Mouse (Mus musculus): Measurements from ENCODE around the gene Iffo2. TPM values are rescaled to one million over a fixed set of nuclear protein-coding genes. Genes with fewer than 3 reads are reported as not detected.
"Not testable (repeated sequence)": the region's sequence is repeated elsewhere in the genome, so short reads cannot be mapped to it uniquely, and the experiment has no call there.

Gene Iffo2
- polyA plus RNA-seq (2015; fragmentation: Nextera tagmentation; extraction: Ambion mirVana): 4.3 and 4.8 TPM in 2 replicates

DNA sequence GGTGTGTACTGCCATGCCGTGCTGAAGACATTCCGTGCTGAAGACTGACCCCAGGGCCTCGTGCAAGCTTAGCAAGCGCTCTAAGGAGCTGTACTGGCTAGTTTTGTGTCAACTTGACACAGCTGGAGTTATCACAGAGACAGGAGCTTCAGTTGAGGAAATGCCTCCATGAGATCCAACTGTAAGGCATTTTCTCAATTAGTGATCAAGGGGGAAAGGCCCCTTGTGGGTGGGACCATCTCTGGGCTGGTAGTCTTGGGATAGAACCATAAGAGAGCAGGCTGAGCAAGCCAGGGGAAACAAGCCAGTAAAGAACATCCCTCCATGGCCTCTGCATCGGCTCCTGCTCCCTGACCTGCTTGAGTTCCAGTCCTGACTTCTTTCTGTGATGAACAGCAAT is at the start of gene Iffo2:
TSS of gene Iffo2 (plus strand) at position 301 of the 400 bp plus-strand sequence.
- not testable (repeated sequence) for H3K27me3 ChIP-seq; H3K9me3 ChIP-seq (replicated peaks); H3K4me1 ChIP-seq; H3K9ac ChIP-seq; H3K36me3 ChIP-seq; H3K27ac ChIP-seq; H3K4me2 ChIP-seq; H3K4me3 ChIP-seq (replicated peaks); ATAC-seq (replicated peaks; ENCODE audit: low FRiP score)
- 84% methylated on average over 5 of the region's 5 CpGs for WGBS

DNA sequence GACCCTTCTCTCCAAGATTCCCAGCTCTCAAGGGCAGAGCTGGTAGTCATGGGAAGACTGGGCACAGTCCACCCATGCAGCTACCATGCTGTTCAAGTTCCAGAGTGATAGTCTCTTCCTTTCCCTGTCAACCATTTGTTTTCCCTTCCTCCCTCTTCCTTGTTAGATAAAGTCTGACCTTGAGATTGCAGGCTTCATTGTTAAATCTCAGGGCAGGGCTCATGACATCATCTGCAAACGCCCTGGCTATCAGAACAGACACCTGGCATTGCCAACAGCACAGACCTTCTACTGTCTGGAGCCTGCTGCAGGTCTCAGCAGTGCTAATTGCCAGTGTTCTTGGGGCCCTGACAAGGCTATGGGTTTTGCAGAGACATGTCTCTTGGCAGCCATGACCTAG is 48.9 kb upstream of the Iffo2 start:
- Histone ChIP-seq H3K27me3 (no peaks in the 10 kb centered on the region), H3K9ac (no peak overlapping the region), H3K4me3 (replicated peaks) (no peak overlapping the region), H3K4me1 (peaks cover 23% of the 10 kb centered on the region), H3K9me3 (replicated peaks) (no peaks in the 10 kb centered on the region), H3K4me2 (no peak overlapping the region), H3K27ac (no peak overlapping the region), H3K36me3 (peaks cover 97% of the 10 kb centered on the region)
- ATAC-seq (replicated peaks; ENCODE audit: low FRiP score): no peak
- WGBS: 81% methylated on average over 1 of the region's 1 CpGs

DNA sequence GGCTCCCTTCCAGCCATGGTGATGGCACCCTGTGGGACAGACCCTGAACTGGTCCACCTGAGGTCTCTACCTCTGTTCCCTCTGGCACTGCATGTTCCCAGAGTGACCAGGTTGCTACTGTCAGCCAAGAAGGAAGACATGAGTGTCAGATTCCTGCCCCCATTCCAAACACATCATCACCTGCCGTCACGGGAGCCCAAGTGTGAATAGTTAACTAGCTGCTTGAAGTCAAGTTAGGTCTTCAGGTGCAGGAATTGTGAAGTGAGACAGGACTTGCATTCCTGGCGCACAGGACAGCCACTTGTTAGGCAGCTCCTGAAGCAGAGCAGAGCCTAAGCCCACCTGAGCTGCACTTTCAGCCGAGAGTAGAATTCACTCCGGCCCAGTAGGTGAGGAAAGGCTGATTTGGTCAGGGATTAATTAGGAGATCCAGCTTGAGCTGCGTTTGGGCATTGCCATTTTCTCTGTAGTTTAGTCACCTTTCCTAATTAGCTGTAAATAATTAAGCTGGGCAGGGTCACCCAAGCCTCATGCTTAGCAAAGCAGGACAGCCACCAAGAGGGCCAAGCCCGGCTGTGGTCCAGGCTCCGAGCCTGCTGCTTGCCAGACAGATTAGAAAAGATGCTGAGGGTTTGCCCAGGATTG is 46.8 kb upstream of the Iffo2 start:
- peaks cover 98% of the 10 kb centered on the region for H3K36me3 ChIP-seq
- no peak overlapping the region for H3K4me2 ChIP-seq
- ATAC-seq (replicated peaks; ENCODE audit: low FRiP score): peak; percentile 52; the same call in 1 of the 2 replicates
- no peaks in the 10 kb centered on the region for H3K9me3 ChIP-seq (replicated peaks)
- 66% methylated on average over 8 of the region's 8 CpGs for WGBS
- no peaks in the 10 kb centered on the region for H3K27me3 ChIP-seq
- H3K27ac ChIP-seq: peak overlapping the region; percentile 57
- no peak overlapping the region for H3K9ac ChIP-seq
- peaks cover 32% of the 10 kb centered on the region for H3K4me1 ChIP-seq
- H3K4me3 ChIP-seq (replicated peaks): no peak overlapping the region

DNA sequence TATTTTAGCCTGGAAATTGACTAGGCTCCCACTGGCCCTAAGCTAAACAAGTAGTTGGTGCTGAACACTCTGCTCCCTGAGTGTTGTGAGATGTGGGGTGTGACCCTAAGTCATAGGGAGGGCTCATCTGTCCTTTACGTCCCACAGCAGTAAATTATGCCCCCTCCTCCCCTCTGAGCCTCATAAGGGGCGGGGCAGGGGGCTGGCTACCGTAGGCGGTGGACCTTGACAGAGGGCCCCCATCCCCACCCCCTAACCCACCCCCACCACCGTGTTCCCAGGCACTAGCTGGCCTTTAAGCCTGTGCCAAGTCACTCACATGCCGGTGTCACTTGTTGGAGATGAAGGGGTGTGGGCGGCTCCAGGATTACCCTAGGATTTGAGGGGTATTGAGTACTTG is 45.9 kb upstream of the Iffo2 start:
- ATAC-seq (replicated peaks; ENCODE audit: low FRiP score): peak; percentile 41; the same call in 1 of the 2 replicates
- Histone ChIP-seq H3K4me2 (no peak overlapping the region), H3K4me3 (replicated peaks) (no peak overlapping the region), H3K27ac (peak overlapping the region; percentile 57), H3K4me1 (peaks cover 32% of the 10 kb centered on the region), H3K27me3 (no peaks in the 10 kb centered on the region), H3K36me3 (peaks cover 98% of the 10 kb centered on the region), H3K9me3 (replicated peaks) (no peaks in the 10 kb centered on the region), H3K9ac (no peak overlapping the region)
- WGBS: 31% methylated on average over 7 of the region's 7 CpGs

DNA sequence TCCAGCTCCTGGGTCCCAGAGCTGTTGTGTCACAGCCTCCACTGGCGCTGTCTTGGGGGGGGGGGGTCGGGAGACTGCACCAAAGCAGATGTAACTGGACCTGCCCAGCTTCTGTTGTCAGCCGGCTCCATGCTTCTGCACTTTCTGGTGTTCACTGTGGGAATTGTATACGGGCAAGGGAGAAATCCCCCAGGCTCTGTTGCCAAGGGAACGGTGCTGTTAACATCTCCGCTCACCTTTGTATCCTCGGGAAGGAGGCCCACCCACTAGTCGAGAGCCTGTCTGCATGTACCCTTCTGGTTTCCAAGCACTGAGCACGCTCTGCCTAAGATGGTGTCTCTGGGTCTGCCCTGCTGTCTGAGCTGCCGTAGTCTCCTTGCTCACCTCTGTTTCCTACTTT is 43.3 kb upstream of the Iffo2 start:
- Histone ChIP-seq H3K9ac (no peak overlapping the region), H3K27ac (no peak overlapping the region), H3K4me1 (peaks cover 32% of the 10 kb centered on the region), H3K4me3 (replicated peaks) (no peak overlapping the region), H3K27me3 (no peaks in the 10 kb centered on the region), H3K9me3 (replicated peaks) (no peaks in the 10 kb centered on the region), H3K36me3 (peaks cover 98% of the 10 kb centered on the region), H3K4me2 (no peak overlapping the region)
- WGBS: 47% methylated on average over 10 of the region's 10 CpGs
- ATAC-seq (replicated peaks; ENCODE audit: low FRiP score): 0 out of 2 replicates have a peak, but pooled peaks have one; percentile 13

DNA sequence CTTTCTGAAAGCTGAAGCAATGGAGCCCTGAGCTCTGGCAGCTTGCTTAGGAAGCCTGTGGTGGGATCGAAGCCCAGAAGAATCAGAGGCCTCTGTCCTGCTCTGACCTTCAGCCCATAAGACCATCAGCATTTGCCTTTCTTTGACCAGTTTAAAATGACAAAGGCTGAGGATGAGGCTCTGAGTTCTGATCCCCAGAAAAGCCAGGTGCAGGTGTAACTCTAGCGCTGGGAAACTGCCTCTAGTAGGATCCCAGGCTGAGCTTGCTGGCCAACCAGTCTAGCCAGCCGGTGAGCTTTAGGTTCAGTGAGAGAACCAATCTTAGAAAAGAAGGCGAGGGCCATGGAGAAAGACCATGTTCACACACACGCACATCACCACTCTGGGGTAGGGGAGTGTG is 42.0 kb upstream of the Iffo2 start:
- Histone ChIP-seq H3K4me1 (peaks cover 24% of the 10 kb centered on the region), H3K36me3 (peaks cover 87% of the 10 kb centered on the region), H3K4me2 (no peak overlapping the region), H3K27ac (no peak overlapping the region), H3K4me3 (replicated peaks) (no peak overlapping the region), H3K27me3 (no peaks in the 10 kb centered on the region), H3K9me3 (replicated peaks) (no peaks in the 10 kb centered on the region), H3K9ac (no peak overlapping the region)
- ATAC-seq (replicated peaks; ENCODE audit: low FRiP score): no peak
- WGBS: 94% methylated on average over 5 of the region's 5 CpGs

DNA sequence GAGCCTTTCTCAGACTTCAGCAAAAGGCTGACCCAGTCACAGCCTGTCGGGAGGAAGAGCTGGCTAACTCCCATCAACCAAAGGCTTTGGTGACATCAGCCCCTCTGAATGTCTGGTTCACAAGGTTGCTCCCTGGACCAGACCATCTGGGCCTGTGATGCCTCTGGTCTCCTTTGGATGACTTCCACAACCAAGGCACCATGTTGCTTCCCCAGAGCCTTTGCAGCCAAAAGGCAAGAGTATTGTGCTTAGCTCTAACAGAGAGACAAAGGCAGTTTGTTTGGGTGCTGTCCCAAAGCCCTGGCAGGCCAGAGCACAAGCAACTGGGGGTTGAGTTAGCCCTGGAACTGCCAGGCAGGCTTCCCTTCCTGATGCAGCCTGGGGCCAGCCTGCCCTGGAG is 40.4 kb upstream of the Iffo2 start:
- Histone ChIP-seq H3K4me1 (peaks cover 10% of the 10 kb centered on the region; the same call in 1 of the 2 replicates), H3K36me3 (peaks cover 70% of the 10 kb centered on the region), H3K27me3 (no peaks in the 10 kb centered on the region), H3K27ac (no peak overlapping the region), H3K4me2 (no peak overlapping the region), H3K9ac (no peak overlapping the region), H3K9me3 (replicated peaks) (no peaks in the 10 kb centered on the region), H3K4me3 (replicated peaks) (no peak overlapping the region)
- ATAC-seq (replicated peaks; ENCODE audit: low FRiP score): no peak
- 85% methylated on average over 1 of the region's 1 CpGs for WGBS

DNA sequence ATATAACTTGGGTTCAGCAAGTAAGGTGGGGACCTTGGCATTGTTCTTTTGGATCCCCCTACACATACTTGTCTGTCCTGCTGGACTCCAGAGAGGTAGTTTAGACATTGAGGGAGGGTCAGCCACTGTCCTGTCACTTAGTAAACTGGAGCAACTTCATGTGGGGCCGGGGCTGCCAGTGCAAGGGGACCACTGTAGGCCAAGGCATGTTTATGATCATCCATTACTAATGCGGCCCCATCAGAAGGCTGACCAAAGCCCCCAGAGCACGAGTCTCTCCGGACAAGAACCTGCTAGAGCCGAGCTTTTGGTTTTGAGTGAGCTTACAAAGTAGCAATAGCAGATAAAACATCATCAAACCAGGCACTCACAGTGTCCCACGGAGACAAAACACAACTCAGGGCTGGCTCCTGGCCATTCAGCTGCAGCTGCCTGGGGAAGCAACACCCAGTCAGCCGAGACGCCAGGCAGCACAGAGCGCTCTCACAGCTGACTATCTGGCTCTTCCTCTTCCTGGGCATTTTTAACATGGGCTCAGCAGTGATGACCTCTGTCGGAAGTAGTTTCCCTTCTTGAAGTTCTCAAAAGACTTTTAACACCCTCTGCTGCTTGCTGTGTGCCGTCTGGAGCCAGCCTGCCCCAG is 39.8 kb upstream of the Iffo2 start:
- Histone ChIP-seq H3K9ac (no peak overlapping the region), H3K4me2 (no peak overlapping the region), H3K36me3 (peaks cover 65% of the 10 kb centered on the region), H3K27ac (no peak overlapping the region), H3K4me1 (peaks cover 9% of the 10 kb centered on the region; the same call in 1 of the 2 replicates), H3K27me3 (no peaks in the 10 kb centered on the region), H3K9me3 (replicated peaks) (no peaks in the 10 kb centered on the region), H3K4me3 (replicated peaks) (no peak overlapping the region)
- 82% methylated on average over 11 of the region's 11 CpGs for WGBS
- ATAC-seq (replicated peaks; ENCODE audit: low FRiP score): no peak

DNA sequence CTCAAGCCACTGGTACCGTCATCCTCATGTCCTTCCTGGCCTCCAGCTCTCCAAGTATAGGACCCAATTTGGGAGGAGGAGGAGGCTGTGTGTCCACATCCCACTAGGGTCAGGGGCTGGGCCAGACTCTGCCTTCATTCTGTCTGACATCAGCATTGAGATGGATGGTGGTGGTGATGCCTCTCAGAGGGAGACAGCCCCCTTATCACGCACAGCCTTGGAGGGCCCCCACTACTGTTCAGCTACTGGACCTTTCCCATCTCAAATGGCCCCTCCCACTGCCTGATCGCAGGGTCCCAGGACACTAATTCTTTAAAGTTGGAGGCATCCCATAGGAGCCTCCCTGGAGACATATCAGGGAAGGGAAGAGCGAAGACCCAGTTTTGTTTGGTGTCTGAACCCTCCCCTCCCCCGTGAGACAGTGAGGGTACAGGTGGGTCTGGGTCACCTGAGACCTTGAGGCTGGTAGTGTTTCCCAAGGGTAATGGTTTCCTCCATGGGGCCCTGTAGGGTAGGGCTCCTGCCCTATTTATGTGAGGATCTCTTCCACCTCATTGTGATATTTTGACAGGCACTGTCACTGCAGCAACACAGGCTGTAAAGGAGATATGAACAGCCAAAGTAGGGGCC is 38.7 kb upstream of the Iffo2 start:
- H3K9ac ChIP-seq: no peak overlapping the region
- H3K4me1 ChIP-seq: peaks cover 8% of the 10 kb centered on the region; the same call in 1 of the 2 replicates
- no peaks in the 10 kb centered on the region for H3K27me3 ChIP-seq
- H3K4me3 ChIP-seq (replicated peaks): no peak overlapping the region
- no peaks in the 10 kb centered on the region for H3K9me3 ChIP-seq (replicated peaks)
- ATAC-seq (replicated peaks; ENCODE audit: low FRiP score): 0 out of 2 replicates have a peak, but pooled peaks have one; percentile 17
- no peak overlapping the region for H3K27ac ChIP-seq
- WGBS: 92% methylated on average over 5 of the region's 5 CpGs
- peaks cover 55% of the 10 kb centered on the region for H3K36me3 ChIP-seq
- H3K4me2 ChIP-seq: no peak overlapping the region

DNA sequence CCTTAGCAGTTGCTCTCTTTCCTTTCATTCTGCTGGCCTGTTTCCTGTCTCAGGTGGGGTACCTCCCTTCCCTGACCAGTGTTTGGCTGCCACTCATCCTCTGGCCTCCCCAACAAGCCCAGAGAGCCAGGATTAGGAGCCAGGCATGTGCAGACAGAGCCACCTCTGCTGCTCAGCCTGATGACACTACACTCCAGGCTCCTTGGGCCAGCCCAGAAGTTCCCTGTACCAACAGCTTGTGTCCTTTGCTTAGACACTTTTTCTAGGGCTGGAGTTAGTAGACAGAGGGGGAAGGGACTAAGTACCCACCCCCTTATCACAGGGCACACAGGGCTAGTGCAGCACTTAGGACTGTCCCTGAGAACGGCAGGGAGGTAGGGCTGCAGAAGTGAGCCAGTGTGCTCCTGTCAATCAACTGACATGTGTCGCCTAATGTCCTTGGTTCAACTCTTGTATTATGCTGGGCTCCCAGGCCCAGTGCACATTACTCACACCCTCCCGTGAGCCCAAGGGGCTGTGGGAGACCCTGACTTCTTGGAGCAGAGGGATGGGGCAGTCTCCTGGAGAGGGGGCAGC is 38.0 kb upstream of the Iffo2 start:
- H3K4me3 ChIP-seq (replicated peaks): no peak overlapping the region
- no peak overlapping the region for H3K27ac ChIP-seq
- H3K27me3 ChIP-seq: no peaks in the 10 kb centered on the region
- 0 out of 2 replicates have a peak, but pooled peaks have one; percentile 30 for ATAC-seq (replicated peaks; ENCODE audit: low FRiP score)
- WGBS: 62% methylated on average over 3 of the region's 3 CpGs
- no peaks in the 10 kb centered on the region for H3K9me3 ChIP-seq (replicated peaks)
- H3K4me2 ChIP-seq: no peak overlapping the region
- H3K36me3 ChIP-seq: peaks cover 48% of the 10 kb centered on the region
- H3K9ac ChIP-seq: no peak overlapping the region
- peaks cover under 1% of the 10 kb centered on the region; the same call in 1 of the 2 replicates for H3K4me1 ChIP-seq

DNA sequence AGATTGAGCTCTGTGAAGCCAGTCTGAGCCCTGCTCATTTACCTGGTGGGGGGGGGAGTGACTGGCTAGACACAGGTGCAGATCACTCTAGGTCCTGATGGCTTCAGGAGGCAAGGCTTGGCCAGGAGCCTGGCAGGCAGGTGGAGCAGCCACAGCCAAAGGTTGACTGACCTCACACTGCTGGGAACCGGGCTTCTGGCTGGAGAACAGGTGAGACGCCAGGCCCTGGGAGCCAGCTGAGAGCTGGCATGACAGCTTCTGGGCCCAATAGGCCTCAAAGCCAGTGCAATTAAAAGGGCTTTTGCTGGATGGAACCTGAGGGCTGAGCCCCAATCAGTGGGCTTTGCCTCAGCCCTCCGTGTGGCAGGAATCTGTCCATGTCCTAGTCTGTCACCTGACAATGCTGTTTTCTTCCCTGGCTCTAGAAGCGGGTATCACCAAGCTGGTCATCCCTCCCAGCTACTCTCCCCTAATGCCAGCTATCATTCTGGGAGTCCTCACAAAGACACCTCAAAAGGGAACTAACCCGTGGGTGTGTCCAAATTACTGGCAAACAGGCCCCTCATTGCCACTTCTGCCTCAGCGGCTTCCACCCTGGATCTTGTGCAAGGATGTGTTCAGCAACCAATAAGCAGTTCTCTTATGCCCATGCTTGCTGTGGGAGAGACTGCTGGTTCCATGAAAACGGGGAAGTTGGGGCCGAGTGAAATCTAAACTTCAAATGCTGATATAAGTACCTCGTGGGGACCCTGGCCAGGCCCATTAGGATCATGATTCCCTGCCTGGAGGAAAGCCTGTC is 36.9 kb upstream of the Iffo2 start:
- H3K4me2 ChIP-seq: no peak overlapping the region
- 64% methylated on average over 9 of the region's 9 CpGs for WGBS
- ATAC-seq (replicated peaks; ENCODE audit: low FRiP score): no peak
- no peak overlapping the region for H3K27ac ChIP-seq
- H3K36me3 ChIP-seq: peaks cover 37% of the 10 kb centered on the region
- no peak overlapping the region for H3K4me3 ChIP-seq (replicated peaks)
- no peaks in the 10 kb centered on the region for H3K27me3 ChIP-seq
- H3K4me1 ChIP-seq: 0 out of 2 replicates have a peak, but pooled peaks cover 7% of the 10 kb centered on the region
- no peak overlapping the region for H3K9ac ChIP-seq
- no peaks in the 10 kb centered on the region for H3K9me3 ChIP-seq (replicated peaks)
